Mouse (Mus musculus): ENCODE results near the gene Ccser1.

Ccser1 gene

DNA sequence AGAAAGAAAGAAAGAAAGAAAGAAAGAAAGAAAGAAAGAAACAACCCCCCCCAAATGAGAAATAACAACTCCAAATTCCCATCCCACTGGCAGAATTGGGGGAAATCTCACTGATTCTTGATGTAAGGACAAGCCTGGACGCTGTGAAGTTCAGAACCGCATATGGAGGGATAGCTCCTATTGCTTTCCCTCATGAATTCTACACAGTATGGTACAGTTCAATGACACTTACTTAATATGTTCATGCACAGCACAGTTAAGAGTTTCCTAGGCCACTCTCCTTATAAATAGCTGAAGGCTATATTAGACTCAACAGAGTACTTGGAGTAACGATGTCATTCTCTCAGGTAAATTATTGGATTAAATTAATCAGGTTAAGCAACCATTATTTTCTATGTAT, 1138.5 kb downstream of the Ccser1 start:
- no peak for TF ChIP-seq GATA4 (IDR thresholded peaks at IDR 0.05; ENCODE audit: insufficient replicate concordance, low read length)

GRCm38 (mm10) chr6:62340319-62340718, 1160.2 kb downstream of the Ccser1 start:
- no peak for TF ChIP-seq GATA4 (IDR thresholded peaks at IDR 0.05; ENCODE audit: insufficient replicate concordance, low read length)

GRCm38 (mm10) chr6:62367802-62368201, 1187.7 kb downstream of the Ccser1 start:
- no peak for TF ChIP-seq GATA4 (IDR thresholded peaks at IDR 0.05; ENCODE audit: insufficient replicate concordance, low read length)
